Mouse (Mus musculus) cerebellum, adult 11 months (tissue): ENCODE measurements around the gene Srrm2.

Experiments
- DNase-seq: peaks from one replicate; pipeline ENCODE4 v3.0.0; 2022

The Srrm2 gene

GRCm38 (mm10) chr17:23807918-23808317 is 17.6 kb downstream of the Srrm2 start:
- DNase-seq = no peak

DNA sequence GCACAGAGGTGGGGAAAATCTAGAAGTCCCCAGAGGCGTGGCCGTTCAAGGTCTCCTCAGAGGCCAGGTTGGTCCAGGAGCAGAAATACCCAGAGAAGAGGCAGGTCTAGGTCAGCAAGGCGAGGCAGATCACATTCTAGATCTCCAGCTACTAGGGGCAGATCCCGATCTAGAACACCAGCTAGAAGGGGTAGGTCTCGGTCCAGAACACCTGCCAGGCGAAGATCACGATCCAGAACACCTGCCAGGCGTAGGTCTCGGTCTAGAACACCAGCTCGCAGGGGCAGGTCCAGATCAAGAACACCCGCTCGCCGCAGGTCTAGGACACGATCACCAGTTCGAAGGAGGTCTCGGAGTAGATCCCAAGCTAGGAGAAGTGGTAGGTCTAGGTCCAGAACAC is 25.3 kb downstream of the Srrm2 start:
- no peak for DNase-seq

GRCm38 (mm10) chr17:23818579-23818978 is 28.2 kb downstream of the Srrm2 start:
- no peak for DNase-seq

- DNase-seq = no peak
These were observed 28.9 kb downstream of the Srrm2 start for GRCm38 (mm10) chr17:23819235-23819634.

GRCm38 (mm10) chr17:23820731-23821130 is 30.4 kb downstream of the Srrm2 start:
- no peak for DNase-seq

GRCm38 (mm10) chr17:23822094-23822493 is 31.8 kb downstream of the Srrm2 start:
- no peak for DNase-seq

DNA sequence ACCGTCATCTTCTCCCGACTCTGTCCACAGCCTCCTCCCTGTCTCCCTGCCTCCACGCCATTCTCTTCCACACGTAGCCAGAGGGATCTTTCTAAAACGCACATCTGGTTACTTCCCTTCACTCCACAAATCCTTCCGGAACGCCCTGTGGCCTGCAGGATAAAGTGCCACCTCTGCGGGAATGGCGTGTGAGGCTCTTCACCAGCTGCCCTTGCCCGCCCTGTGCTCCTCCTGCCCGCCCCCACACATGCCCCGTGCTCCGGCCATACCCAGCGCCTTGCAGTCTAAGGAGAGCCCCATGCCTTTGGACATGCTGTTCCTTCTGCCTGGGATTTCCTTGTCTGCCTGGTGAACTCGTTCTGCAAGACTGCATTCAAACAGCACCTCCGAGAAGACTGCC is 32.7 kb downstream of the Srrm2 start:
- DNase-seq = no peak

GRCm38 (mm10) chr17:23823614-23824013 is 33.3 kb downstream of the Srrm2 start:
- no peak for DNase-seq

- no peak for DNase-seq
These were observed 35.3 kb downstream of the Srrm2 start for GRCm38 (mm10) chr17:23825591-23825990.

DNA sequence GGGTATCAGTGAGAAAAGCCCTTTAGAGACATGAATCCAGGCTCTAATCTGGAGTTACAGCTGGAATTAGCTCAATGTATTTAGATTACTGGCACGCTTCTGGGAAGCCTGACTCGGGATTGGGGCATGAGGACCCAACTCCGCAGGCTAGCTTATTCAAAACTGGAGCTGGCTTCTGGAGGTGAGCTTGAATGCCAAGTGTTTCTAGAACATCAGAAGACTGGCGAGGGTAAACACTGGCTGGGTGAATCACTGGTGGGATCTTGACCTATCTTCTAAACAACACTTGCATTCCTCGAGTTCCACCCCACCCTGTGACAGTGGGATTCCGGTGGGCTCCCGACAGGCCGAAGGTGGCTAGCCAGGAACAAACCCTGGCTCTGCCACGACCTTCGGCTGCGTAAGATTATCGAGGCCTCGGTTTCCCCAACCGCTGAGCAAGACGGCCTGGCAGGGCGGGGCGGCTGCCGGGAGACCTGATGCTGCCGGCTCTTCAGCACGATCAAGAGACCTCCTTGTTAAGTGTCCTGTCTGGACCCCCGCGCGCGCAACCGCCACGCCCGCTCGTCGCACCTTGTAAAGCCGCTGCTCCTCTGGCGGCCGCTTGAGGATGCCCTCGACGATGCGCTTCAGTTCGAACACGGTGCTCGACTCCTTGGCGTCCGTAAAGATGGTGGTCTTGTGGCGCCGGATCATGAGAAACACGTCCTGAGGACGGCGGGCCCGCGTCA is 38.1 kb downstream of the Srrm2 start:
- peak; percentile 62 for DNase-seq

DNA sequence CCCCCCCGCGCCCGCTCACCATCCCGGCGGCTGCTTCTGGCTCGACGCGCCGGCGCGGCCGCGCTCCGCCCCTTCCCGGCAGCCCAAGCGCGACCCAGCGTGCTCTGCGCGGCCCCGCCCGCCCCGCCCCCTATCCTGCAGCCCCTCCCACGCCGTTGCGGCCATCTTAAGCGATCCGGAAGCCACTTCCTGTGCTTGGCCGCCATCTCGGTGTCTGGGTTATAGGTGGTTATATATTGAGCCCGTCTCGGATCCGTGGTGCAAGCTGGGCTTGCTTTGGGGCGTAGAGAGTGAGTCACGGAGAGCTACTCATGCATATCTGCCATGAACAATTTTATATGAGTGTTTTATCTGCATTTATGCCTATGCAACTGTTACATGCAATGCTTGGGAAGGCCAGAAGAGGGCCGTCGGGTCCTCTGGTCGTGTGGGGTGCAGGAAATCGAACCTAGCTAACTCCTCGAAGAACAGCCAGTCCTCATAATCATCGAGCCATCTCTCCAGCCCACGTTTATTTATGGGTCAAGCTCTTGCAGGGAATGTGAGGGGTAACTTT is 38.8 kb downstream of the Srrm2 start, which contains the start of gene Elob:
TSS of gene Elob (minus strand) at position 73 of the 556 bp plus-strand sequence.
- peak; percentile 78 for DNase-seq

- no peak for DNase-seq
These were observed 40.9 kb downstream of the Srrm2 start for GRCm38 (mm10) chr17:23831201-23831600.

DNA sequence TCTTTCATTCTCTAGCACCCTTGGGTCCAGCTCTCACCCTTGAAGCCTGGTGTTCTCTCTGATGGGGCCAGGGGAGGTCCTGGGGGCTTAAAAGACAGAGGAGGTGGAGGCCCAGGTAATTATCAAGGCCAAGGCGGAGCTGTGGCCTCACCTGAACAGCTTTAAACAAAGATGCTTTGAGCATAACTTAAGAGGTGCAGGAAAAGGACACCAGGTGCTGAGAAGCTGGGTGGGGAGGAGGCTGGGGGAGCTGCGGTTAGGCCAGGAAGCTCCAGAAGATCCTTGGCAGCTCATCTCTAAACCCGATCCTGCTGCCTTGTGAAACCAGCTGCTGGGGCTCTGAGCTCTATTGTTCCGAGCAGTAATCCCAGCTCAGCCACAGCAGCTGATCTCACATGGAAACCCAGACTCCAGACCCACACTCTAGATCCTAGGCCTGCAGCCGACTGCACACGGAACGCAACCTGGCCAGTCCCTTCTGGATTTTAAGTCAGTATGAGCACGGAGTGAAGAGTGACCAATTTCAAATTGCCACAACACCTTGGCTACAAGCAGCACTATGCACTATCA is 45.8 kb downstream of the Srrm2 start, which contains the start of gene Prss33:
TSS of gene Prss33 (minus strand) at position 51 of the 570 bp plus-strand sequence.
- DNase-seq = no peak

DNA sequence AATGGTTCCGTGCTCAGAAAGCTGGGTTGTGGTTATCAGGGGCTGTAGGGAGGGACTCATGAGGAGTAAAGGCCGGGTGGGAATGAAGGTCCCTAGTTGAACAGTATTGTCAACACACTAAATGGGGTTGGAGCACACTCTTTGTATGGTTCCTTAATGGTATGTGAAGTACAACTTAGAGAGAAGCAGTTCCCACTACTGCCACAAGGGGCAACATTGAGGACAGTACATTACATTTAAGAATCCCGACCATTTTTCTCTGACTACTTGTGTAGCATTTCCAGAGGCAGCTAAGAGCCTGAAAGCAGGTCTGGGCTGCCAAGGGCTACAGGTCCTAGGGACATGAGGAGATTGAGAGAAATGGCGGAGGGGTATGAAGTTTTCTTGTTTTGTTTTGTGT is 50.8 kb downstream of the Srrm2 start:
- DNase-seq = peak; percentile 44

DNA sequence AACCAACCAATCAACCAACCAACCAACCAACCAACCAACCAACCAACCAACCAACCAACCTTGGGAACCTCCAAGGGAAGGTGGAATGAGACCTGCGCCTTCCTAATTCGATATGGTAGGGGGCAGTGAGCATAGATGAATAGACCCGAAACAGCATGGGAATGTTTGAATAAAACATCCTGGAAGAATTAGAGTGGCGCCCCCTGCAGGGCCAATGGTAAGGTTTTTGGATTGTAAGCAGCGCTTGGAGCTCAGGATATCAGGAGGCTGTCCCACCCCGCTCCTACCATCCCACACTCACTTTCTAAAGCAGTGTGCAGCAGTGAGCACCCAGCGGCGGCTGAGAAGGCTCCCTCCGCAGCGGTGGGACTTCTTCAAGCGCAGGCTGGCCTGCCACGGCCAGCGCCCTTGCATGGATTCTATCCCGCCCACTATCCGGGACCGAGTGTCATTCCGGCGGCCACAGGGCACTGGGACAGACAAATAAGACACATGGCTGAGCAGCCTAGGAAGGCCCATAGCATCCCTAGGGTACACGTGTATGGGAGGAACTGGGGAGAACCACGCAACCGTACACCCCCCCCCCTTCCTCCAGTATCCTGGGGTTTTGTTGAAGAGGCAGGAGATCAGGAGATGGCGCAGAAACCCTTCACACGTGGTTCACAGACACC is 52.9 kb downstream of the Srrm2 start:
- DNase-seq = no peak

GRCm38 (mm10) chr17:23843812-23844273 is 53.5 kb downstream of the Srrm2 start, which contains the start of the genes Prss32 and Prss41:
Gene Prss32, plus strand, starts transcription at chr17:23843855.
Gene Prss41, minus strand, starts transcription at chr17:23844172.
- DNase-seq = peak; percentile 62

DNA sequence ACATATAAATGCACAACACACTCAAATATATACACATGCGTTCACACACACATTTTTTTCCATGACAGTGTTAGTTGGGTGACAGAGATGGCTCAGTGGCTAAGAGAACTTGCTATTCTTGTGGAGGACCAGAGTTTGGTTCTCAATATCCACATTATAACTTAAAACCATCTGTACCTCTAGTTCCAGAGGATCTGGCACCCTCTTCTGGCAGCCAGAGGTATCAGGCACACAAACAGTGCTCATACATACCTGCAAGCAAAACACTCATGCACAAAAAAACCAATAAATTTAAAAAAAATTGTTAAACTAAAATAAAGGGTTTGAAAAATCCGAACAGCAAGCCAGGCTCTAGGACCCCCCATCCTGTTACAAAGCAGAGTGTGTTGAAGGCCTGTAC is 59.7 kb downstream of the Srrm2 start:
- DNase-seq = no peak

DNA sequence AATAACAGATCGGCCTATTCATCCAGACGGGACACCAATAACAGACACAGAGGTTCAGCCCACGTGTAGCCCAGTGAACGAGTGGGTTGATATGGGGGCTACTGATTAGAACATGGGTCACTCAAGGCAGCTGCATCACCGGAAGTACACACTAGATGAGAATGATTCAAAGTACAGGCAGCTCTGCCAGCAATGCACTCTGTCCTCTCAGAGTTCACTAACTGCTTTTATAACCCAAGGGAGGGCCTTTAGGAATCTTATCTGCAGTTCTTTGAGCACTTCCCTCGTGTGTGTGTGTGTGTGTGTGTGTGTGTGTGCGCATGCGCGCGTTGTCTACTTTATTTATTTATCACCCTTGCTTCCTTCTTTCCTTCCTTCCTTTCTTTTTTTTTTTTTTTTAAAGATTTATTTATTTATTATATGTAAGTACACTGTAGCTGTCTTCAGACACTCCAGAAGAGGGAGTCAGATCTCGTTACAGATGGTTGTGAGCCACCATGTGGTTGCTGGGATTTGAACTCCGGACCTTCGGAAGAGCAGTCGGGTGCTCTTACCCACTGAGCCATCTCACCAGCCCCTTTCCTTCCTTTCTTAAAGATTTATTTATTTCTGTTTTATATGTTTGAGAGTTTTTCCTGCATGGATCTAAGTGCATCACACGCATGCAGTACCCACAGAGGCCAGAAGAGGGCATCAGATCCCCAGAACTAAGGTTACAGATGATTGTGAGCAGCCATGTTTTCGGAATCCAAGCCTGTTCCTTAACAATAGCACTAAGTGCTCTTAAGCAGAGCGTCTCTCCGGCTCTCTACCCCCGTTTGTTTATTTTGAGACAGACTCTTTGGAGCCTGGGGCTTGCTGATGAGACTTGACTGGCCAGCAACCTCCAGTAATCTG is 60.8 kb downstream of the Srrm2 start:
- peak; percentile 40 for DNase-seq

- no peak for DNase-seq
These were observed 63.0 kb downstream of the Srrm2 start for GRCm38 (mm10) chr17:23853292-23853691.

GRCm38 (mm10) chr17:23854229-23854765 is 64.0 kb downstream of the Srrm2 start:
- DNase-seq = no peak

DNA sequence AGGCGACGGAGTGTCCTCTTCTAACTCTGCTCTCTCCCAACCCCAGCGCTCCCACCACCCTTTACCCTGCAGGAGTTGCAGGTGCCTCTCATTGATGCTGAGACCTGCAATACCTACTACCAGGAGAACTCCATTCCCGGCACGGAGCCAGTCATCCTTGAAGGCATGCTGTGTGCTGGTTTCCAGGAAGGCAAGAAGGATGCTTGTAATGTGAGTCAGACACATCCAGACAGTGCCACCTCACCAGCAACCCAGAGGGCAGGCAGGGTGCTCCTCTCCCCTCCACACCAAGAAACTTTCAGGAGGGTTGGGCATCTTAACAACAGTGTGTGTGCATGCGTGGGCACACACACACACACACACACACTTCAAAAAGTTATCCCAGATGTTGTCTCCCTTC is 66.9 kb downstream of the Srrm2 start:
- DNase-seq = no peak

DNA sequence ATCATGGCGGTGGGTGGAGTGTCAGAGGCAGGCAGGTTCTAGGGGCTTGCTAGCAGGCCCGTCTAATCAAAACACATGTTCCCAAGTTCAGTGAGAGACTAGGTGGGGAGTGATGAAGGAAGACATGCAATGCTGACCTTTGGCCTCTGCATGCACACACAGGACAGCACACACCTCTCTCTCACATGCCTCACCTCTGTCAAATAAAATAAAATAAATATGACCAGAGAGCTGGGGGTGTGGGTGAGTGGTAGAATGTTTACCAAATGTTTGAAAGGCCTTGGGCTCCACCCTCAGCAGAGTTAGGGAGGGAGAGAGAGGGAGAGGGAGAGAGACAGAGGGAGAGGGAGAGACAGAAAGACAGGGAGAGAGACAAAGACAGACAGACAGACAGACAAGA is 67.6 kb downstream of the Srrm2 start:
- DNase-seq = no peak
